Mouse (Mus musculus) Muller cell, postnatal 12 days (primary cell): Measurements from ENCODE around the gene Erlin1.

Experiments used
- DNase-seq: peaks from one replicate; pipeline ENCODE4 v3.0.0-alpha.2; 2015; ENCODE audit errors: inconsistent ontology term

Erlin1 gene

GRCm38 (mm10) chr19:43998802-43999527 is 70.6 kb downstream of the Erlin1 start:
- no peak for DNase-seq

GRCm38 (mm10) chr19:43998101-43998500 is 71.5 kb downstream of the Erlin1 start:
- no peak for DNase-seq

- DNase-seq = no peak
These were observed 74.2 kb downstream of the Erlin1 start for GRCm38 (mm10) chr19:43995427-43995826.

GRCm38 (mm10) chr19:43992464-43992863 is 77.1 kb downstream of the Erlin1 start:
- DNase-seq = no peak

- no peak for DNase-seq
These were observed 79.2 kb downstream of the Erlin1 start for GRCm38 (mm10) chr19:43990362-43990761.

- DNase-seq = no peak
These were observed 83.4 kb downstream of the Erlin1 start, which contains the start of gene Cpn1 for GRCm38 (mm10) chr19:43986069-43986794. TSS of gene Cpn1 (minus strand) at chr19:43986556.
